Mouse (Mus musculus): Measurements from ENCODE around the gene Smim10l1. TPM values are rescaled to one million over a fixed set of nuclear protein-coding genes. Genes with fewer than 3 reads are reported as not detected.

Smim10l1 gene
- polyA plus RNA-seq (2015; fragmentation: Nextera tagmentation; extraction: Ambion mirVana) = 114 and 119 TPM in 2 replicates

- 0 out of 2 replicates have a peak, but pooled peaks cover 2% of the 10 kb centered on the region for H3K36me3 ChIP-seq (ENCODE audit: insufficient read depth, low read length)
- peak within 1 kb of the TSS; percentile 99 for H3K27ac ChIP-seq
- peak within 1 kb of the TSS; percentile 96 for H3K9ac ChIP-seq (ENCODE audit: low read depth, low read length)
- DNase-seq (ENCODE audit: low spot score) (no peak), ATAC-seq (replicated peaks; ENCODE audit: low FRiP score, low read depth) (no peak)
- no peaks in the 10 kb centered on the region for H3K9me3 ChIP-seq (replicated peaks; ENCODE audit: low read length)
- no peak for TF ChIP-seq CTCF (IDR thresholded peaks at IDR 0.05; ENCODE audit: low read depth)
- H3K27me3 ChIP-seq (ENCODE audit: insufficient read depth, low read length) = no peaks in the 10 kb centered on the region
- peak within 1 kb of the TSS; percentile 67 for H3K4me3 ChIP-seq (replicated peaks; ENCODE audit: low read depth, low read length)
- peak within 1 kb of the TSS; percentile 69 for H3K4me2 ChIP-seq (ENCODE audit: low read length)
- no peaks in the 10 kb centered on the region for H3K4me1 ChIP-seq (replicated peaks; ENCODE audit: insufficient read depth, low read length)
These were observed at the start of gene Smim10l1 for GRCm38 (mm10) chr6:133104609-133104921. Gene Smim10l1, plus strand, starts transcription at chr6:133104909.

- H3K27me3 ChIP-seq (ENCODE audit: insufficient read depth, low read length) = no peaks in the 10 kb centered on the region
- H3K4me1 ChIP-seq (replicated peaks; ENCODE audit: insufficient read depth, low read length) = no peaks in the 10 kb centered on the region
- H3K27ac ChIP-seq = no peak within 1 kb of the TSS
- TF ChIP-seq CTCF (IDR thresholded peaks at IDR 0.05; ENCODE audit: low read depth) = no peak
- no peaks in the 10 kb centered on the region for H3K9me3 ChIP-seq (replicated peaks; ENCODE audit: low read length)
- H3K4me2 ChIP-seq (ENCODE audit: low read length) = no peak within 1 kb of the TSS
- ATAC-seq (replicated peaks; ENCODE audit: low FRiP score, low read depth) (no peak), DNase-seq (ENCODE audit: low spot score) (no peak)
- H3K36me3 ChIP-seq (ENCODE audit: insufficient read depth, low read length) = no peaks in the 10 kb centered on the region
- no peak within 1 kb of the TSS for H3K4me3 ChIP-seq (replicated peaks; ENCODE audit: low read depth, low read length)
- H3K9ac ChIP-seq (ENCODE audit: low read depth, low read length) = no peak within 1 kb of the TSS
These were observed 49.0 kb upstream of the Smim10l1 start, which contains the start of gene Tas2r140 for GRCm38 (mm10) chr6:133055716-133056115. Gene Tas2r140, minus strand, starts transcription at chr6:133055816.

DNA sequence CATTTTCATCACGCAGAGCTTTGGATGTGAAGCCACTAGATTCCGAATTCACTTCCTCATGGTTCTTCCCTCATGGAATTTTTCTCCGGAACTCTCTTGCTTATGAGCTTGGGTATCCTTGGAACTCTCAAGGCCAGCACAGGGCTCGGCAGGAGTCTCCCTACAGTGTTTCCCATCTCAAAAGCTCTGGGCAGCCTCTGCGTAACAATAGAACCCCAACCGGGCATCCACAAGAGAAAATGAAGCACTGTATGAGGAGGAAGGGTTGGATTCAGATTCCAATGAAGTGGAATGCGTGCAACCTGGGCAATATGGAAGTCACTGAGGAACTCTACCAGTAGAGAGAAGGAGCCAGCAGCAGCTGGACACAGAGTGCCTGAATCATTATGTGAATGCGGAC, 12.5 kb upstream of the Smim10l1 start:
- Histone ChIP-seq H3K36me3 (ENCODE audit: insufficient read depth, low read length) (no peaks in the 10 kb centered on the region), H3K27me3 (ENCODE audit: insufficient read depth, low read length) (no peaks in the 10 kb centered on the region), H3K27ac (no peak overlapping the region), H3K9me3 (replicated peaks; ENCODE audit: low read length) (no peaks in the 10 kb centered on the region), H3K4me3 (replicated peaks; ENCODE audit: low read depth, low read length) (no peak overlapping the region), H3K4me2 (ENCODE audit: low read length) (no peak overlapping the region), H3K4me1 (replicated peaks; ENCODE audit: insufficient read depth, low read length) (no peaks in the 10 kb centered on the region), H3K9ac (ENCODE audit: low read depth, low read length) (no peak overlapping the region)
- no peak for TF ChIP-seq CTCF (IDR thresholded peaks at IDR 0.05; ENCODE audit: low read depth)
- DNase-seq (ENCODE audit: low spot score) (no peak), ATAC-seq (replicated peaks; ENCODE audit: low FRiP score, low read depth) (no peak)
- WGBS = 84% methylated on average over 8 of the region's 8 CpGs

DNA sequence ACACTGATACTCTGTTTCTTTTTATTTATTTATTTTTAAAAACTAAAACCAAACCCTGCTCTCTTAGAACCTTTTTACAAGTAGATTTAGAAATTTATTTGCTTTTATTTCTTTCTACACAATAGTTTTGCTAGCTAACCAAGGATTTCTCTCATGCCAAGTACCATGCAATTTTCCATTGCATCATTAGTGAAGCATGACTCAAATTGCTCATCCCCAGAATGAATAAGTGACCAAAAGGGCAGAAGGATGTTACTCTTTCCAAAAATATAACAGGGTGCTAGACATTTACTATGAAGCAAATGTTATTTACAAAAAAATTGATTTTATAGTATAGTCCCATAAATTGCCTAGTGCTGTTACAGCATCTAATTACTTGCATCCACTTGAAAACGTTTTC, 2.3 kb upstream of the Smim10l1 start:
- H3K9ac ChIP-seq (ENCODE audit: low read depth, low read length) = no peak overlapping the region
- H3K36me3 ChIP-seq (ENCODE audit: insufficient read depth, low read length) = no peaks in the 10 kb centered on the region
- TF ChIP-seq CTCF (IDR thresholded peaks at IDR 0.05; ENCODE audit: low read depth) = no peak
- no peak overlapping the region for H3K4me3 ChIP-seq (replicated peaks; ENCODE audit: low read depth, low read length)
- H3K27me3 ChIP-seq (ENCODE audit: insufficient read depth, low read length) = no peaks in the 10 kb centered on the region
- H3K9me3 ChIP-seq (replicated peaks; ENCODE audit: low read length) = no peaks in the 10 kb centered on the region
- 49% methylated on average over 1 of the region's 1 CpGs for WGBS
- no peak for DNase-seq (ENCODE audit: low spot score)
- ATAC-seq (replicated peaks; ENCODE audit: low FRiP score, low read depth) = no peak
- H3K4me1 ChIP-seq (replicated peaks; ENCODE audit: insufficient read depth, low read length) = no peaks in the 10 kb centered on the region
- no peak overlapping the region for H3K27ac ChIP-seq
- H3K4me2 ChIP-seq (ENCODE audit: low read length) = no peak overlapping the region

GRCm38 (mm10) chr6:133104922-133105859, 482 bp downstream of the Smim10l1 start:
- peak; percentile 93 for DNase-seq (ENCODE audit: low spot score)
- no peak for TF ChIP-seq CTCF (IDR thresholded peaks at IDR 0.05; ENCODE audit: low read depth)
- peak overlapping the region; percentile 67 for H3K4me3 ChIP-seq (replicated peaks; ENCODE audit: low read depth, low read length)
- peak overlapping the region; percentile 99 for H3K27ac ChIP-seq
- H3K4me2 ChIP-seq (ENCODE audit: low read length) = peak overlapping the region; percentile 69
- no peaks in the 10 kb centered on the region for H3K27me3 ChIP-seq (ENCODE audit: insufficient read depth, low read length)
- 1% methylated on average over 58 of the region's 62 CpGs for WGBS
- no peaks in the 10 kb centered on the region for H3K9me3 ChIP-seq (replicated peaks; ENCODE audit: low read length)
- peak overlapping the region; percentile 96 for H3K9ac ChIP-seq (ENCODE audit: low read depth, low read length)
- H3K36me3 ChIP-seq (ENCODE audit: insufficient read depth, low read length) = 0 out of 2 replicates have a peak, but pooled peaks cover 2% of the 10 kb centered on the region
- peak; percentile 98 for ATAC-seq (replicated peaks; ENCODE audit: low FRiP score, low read depth)
- no peaks in the 10 kb centered on the region for H3K4me1 ChIP-seq (replicated peaks; ENCODE audit: insufficient read depth, low read length)

Other genes with a start within 250 kb of the Smim10l1 start
- not detected in 2 replicates for gene Tas2r116, start 249.5 kb upstream of the Smim10l1 start, polyA plus RNA-seq (2015; fragmentation: Nextera tagmentation; extraction: Ambion mirVana)
- not detected in 2 replicates for gene Tas2r110, start 236.9 kb upstream of the Smim10l1 start, polyA plus RNA-seq (2015; fragmentation: Nextera tagmentation; extraction: Ambion mirVana)
- gene Tas2r113, start 211.9 kb upstream of the Smim10l1 start, polyA plus RNA-seq (2015; fragmentation: Nextera tagmentation; extraction: Ambion mirVana) = not detected in 2 replicates
- not detected in 2 replicates for gene Tas2r125, start 195.3 kb upstream of the Smim10l1 start, polyA plus RNA-seq (2015; fragmentation: Nextera tagmentation; extraction: Ambion mirVana)
- gene Tas2r129, start 153.8 kb upstream of the Smim10l1 start, polyA plus RNA-seq (2015; fragmentation: Nextera tagmentation; extraction: Ambion mirVana) = not detected in 2 replicates
- not detected in 2 replicates for gene Tas2r131, start 147.0 kb upstream of the Smim10l1 start, polyA plus RNA-seq (2015; fragmentation: Nextera tagmentation; extraction: Ambion mirVana)
- gene Tas2r109, start 123.9 kb upstream of the Smim10l1 start, polyA plus RNA-seq (2015; fragmentation: Nextera tagmentation; extraction: Ambion mirVana) = not detected in 2 replicates
- not detected in 2 replicates for gene Tas2r103, start 67.8 kb upstream of the Smim10l1 start, polyA plus RNA-seq (2015; fragmentation: Nextera tagmentation; extraction: Ambion mirVana)
- not detected in 2 replicates for gene Tas2r140, start 49.1 kb upstream of the Smim10l1 start, polyA plus RNA-seq (2015; fragmentation: Nextera tagmentation; extraction: Ambion mirVana)
- gene 5530400C23Rik, start 187.3 kb downstream of the Smim10l1 start, polyA plus RNA-seq (2015; fragmentation: Nextera tagmentation; extraction: Ambion mirVana) = not detected in 2 replicates

Measured in kidney, postnatal 0 days (tissue).